Comparison of ENCODE assay signal across 12 mouse cellular contexts in genomic region chr7:135768064-135768463, GRCm38 (mm10). TPM values are rescaled to one million over a fixed set of nuclear protein-coding genes. Genes with fewer than 3 reads are reported as not detected.
DNase-seq lines count a peak whose midpoint lies in the region; ATAC-seq lines count a peak whose summit lies in the region.
"Had no signal": no experiment of that assay in that cellular context is flagged by ENCODE, and none has a peak within 500 bp of the region (broad histone marks: within the 10 kb centered on the region; RNA-seq: fewer than 3 reads in every experiment).

No protein-coding gene starts in this region.

- H3K27me3 ChIP-seq in forebrain, embryonic 12.5 days, result no peaks in the 10 kb centered on the region
- H3K27me3 ChIP-seq in forebrain, embryonic 14.5 days (replicated peaks; ENCODE audit: control insufficient read depth, insufficient read depth, low read length), result no peaks in the 10 kb centered on the region
- H3K27me3 ChIP-seq in hindbrain, embryonic 15.5 days, result no peaks in the 10 kb centered on the region
- H3K27me3 ChIP-seq in hindbrain, embryonic 11.5 days (ENCODE audit: control insufficient read depth, insufficient read depth, low read length), result no peaks in the 10 kb centered on the region
- 0 out of 2 replicates have a peak, but pooled peaks cover 4% of the 10 kb centered on the region for H3K27me3 ChIP-seq in neural tube, embryonic 13.5 days
- H3K27me3 ChIP-seq: embryonic facial prominence, embryonic 12.5 days; embryonic facial prominence, embryonic 15.5 days had no signal

- H3K4me2 ChIP-seq in forebrain, embryonic 12.5 days, result no peak overlapping the region
- no peak overlapping the region for H3K4me2 ChIP-seq in forebrain, embryonic 14.5 days (ENCODE audit: low read length)
- no peak overlapping the region for H3K4me2 ChIP-seq in hindbrain, embryonic 15.5 days
- H3K4me2 ChIP-seq in hindbrain, embryonic 11.5 days (replicated peaks; ENCODE audit: low read depth, low read length), result no peak overlapping the region
- H3K4me2 ChIP-seq in neural tube, embryonic 13.5 days, result no peak overlapping the region
- H3K4me2 ChIP-seq: embryonic facial prominence, embryonic 12.5 days; embryonic facial prominence, embryonic 15.5 days; heart, embryonic 11.5 days had no signal

- no peak overlapping the region for H3K4me3 ChIP-seq in forebrain, embryonic 12.5 days (replicated peaks)
- H3K4me3 ChIP-seq in forebrain, embryonic 14.5 days (ENCODE audit: low read depth, low read length), result no peak overlapping the region
- no peak overlapping the region for H3K4me3 ChIP-seq in hindbrain, embryonic 15.5 days
- no peak overlapping the region for H3K4me3 ChIP-seq in hindbrain, embryonic 11.5 days (ENCODE audit: low read depth, low read length)
- no peak overlapping the region for H3K4me3 ChIP-seq in neural tube, embryonic 13.5 days
- H3K4me3 ChIP-seq: embryonic facial prominence, embryonic 12.5 days; embryonic facial prominence, embryonic 15.5 days; gastrocnemius, adult 2 months had no signal

- no peak for DNase-seq in forebrain, embryonic 14.5 days (ENCODE audit: low spot score)
- no peak for DNase-seq in hindbrain, embryonic 11.5 days (ENCODE audit: low spot score)
- no peak for DNase-seq in neural tube, embryonic 10.5 days (ENCODE audit: extremely low spot score, low spot score)
- no peak for DNase-seq in left cerebral cortex, postnatal 10 days (ENCODE audit: extremely low spot score in 1 of 2, low spot score in 2 of 2)

- ATAC-seq in forebrain, embryonic 12.5 days (ENCODE audit: low FRiP score), result peak; percentile 44; the same call in 1 of the 2 replicates
- no peak for ATAC-seq in forebrain, embryonic 14.5 days
- no peak; the same call in 1 of the 2 replicates for ATAC-seq in hindbrain, embryonic 15.5 days (ENCODE audit: low FRiP score, low read depth)
- ATAC-seq in hindbrain, embryonic 11.5 days (ENCODE audit: low FRiP score), result no peak
- ATAC-seq in neural tube, embryonic 13.5 days (ENCODE audit: low read depth), result 0 out of 2 replicates have a peak, but pooled peaks have one; percentile 48

- H3K9ac ChIP-seq in forebrain, embryonic 12.5 days, result no peak overlapping the region
- H3K9ac ChIP-seq in forebrain, embryonic 14.5 days (ENCODE audit: low read length), result no peak overlapping the region
- H3K9ac ChIP-seq in hindbrain, embryonic 15.5 days, result no peak overlapping the region
- no peak overlapping the region for H3K9ac ChIP-seq in hindbrain, embryonic 11.5 days (ENCODE audit: low read depth, low read length)
- no peak overlapping the region for H3K9ac ChIP-seq in neural tube, embryonic 13.5 days
- H3K9ac ChIP-seq: embryonic facial prominence, embryonic 12.5 days; embryonic facial prominence, embryonic 15.5 days had no signal

- no peaks in the 10 kb centered on the region for H3K9me3 ChIP-seq in forebrain, embryonic 12.5 days
- no peaks in the 10 kb centered on the region for H3K9me3 ChIP-seq in forebrain, embryonic 14.5 days (replicated peaks; ENCODE audit: control insufficient read depth, low read length)
- H3K9me3 ChIP-seq in hindbrain, embryonic 15.5 days, result no peaks in the 10 kb centered on the region
- H3K9me3 ChIP-seq in hindbrain, embryonic 11.5 days (ENCODE audit: control insufficient read depth, low read length), result no peaks in the 10 kb centered on the region
- H3K9me3 ChIP-seq in neural tube, embryonic 13.5 days, result no peaks in the 10 kb centered on the region
- H3K9me3 ChIP-seq: embryonic facial prominence, embryonic 12.5 days; embryonic facial prominence, embryonic 15.5 days; G1E had no signal

- H3K27ac ChIP-seq in forebrain, embryonic 12.5 days, result no peak overlapping the region
- H3K27ac ChIP-seq in forebrain, embryonic 14.5 days (ENCODE audit: low read depth, low read length), result no peak overlapping the region
- peak overlapping the region; percentile 36; the same call in 1 of the 2 replicates for H3K27ac ChIP-seq in hindbrain, embryonic 15.5 days (replicated peaks)
- H3K27ac ChIP-seq in hindbrain, embryonic 11.5 days (ENCODE audit: low read depth, low read length), result no peak overlapping the region
- H3K27ac ChIP-seq in neural tube, embryonic 13.5 days (replicated peaks), result peak overlapping the region; percentile 73
- H3K27ac ChIP-seq: embryonic facial prominence, embryonic 12.5 days; embryonic facial prominence, embryonic 15.5 days; gastrocnemius, adult 2 months had no signal

- no peaks in the 10 kb centered on the region for H3K36me3 ChIP-seq in forebrain, embryonic 12.5 days (replicated peaks)
- H3K36me3 ChIP-seq in forebrain, embryonic 14.5 days (ENCODE audit: control insufficient read depth, insufficient read depth, low read length), result no peaks in the 10 kb centered on the region
- H3K36me3 ChIP-seq in hindbrain, embryonic 15.5 days, result no peaks in the 10 kb centered on the region
- H3K36me3 ChIP-seq in hindbrain, embryonic 11.5 days (ENCODE audit: control insufficient read depth, insufficient read depth, low read length), result no peaks in the 10 kb centered on the region
- no peaks in the 10 kb centered on the region for H3K36me3 ChIP-seq in neural tube, embryonic 13.5 days
- H3K36me3 ChIP-seq: embryonic facial prominence, embryonic 12.5 days; embryonic facial prominence, embryonic 15.5 days; G1E had no signal

- intact Hi-C loops in left cerebral cortex, postnatal 10 days (cut with DNase I), result no loop called here

- H3K4me1 ChIP-seq in forebrain, embryonic 12.5 days, result no peaks in the 10 kb centered on the region
- H3K4me1 ChIP-seq in forebrain, embryonic 14.5 days (ENCODE audit: control insufficient read depth, insufficient read depth, low read length), result peaks cover 5% of the 10 kb centered on the region
- H3K4me1 ChIP-seq in hindbrain, embryonic 15.5 days (replicated peaks), result peaks cover 16% of the 10 kb centered on the region
- no peaks in the 10 kb centered on the region for H3K4me1 ChIP-seq in hindbrain, embryonic 11.5 days (replicated peaks; ENCODE audit: control insufficient read depth, insufficient read depth, low read length)
- peaks cover 30% of the 10 kb centered on the region for H3K4me1 ChIP-seq in neural tube, embryonic 13.5 days (replicated peaks)

- 83% methylated on average over 11 of the region's 11 CpGs for WGBS in forebrain, embryonic 12.5 days
- 65% methylated on average over 11 of the region's 11 CpGs for WGBS in forebrain, embryonic 14.5 days
- WGBS in hindbrain, embryonic 15.5 days, result 68% methylated on average over 11 of the region's 11 CpGs
- 81% methylated on average over 11 of the region's 11 CpGs for WGBS in hindbrain, embryonic 11.5 days
- WGBS in neural tube, embryonic 13.5 days, result 60% methylated on average over 11 of the region's 11 CpGs

RNA-seq across cellular contexts. Expression of gene Mki67, which starts 51.9 kb away (rescaled TPM):
- 63.2 and 67.6 TPM in 2 replicates for polyA plus RNA-seq in forebrain, embryonic 12.5 days (2016; fragmentation: Nextera tagmentation; extraction: Ambion mirVana)
- 22.9 and 28.8 TPM in 2 replicates for polyA plus RNA-seq in forebrain, embryonic 14.5 days (2014; fragmentation: Nextera tagmentation; extraction: Ambion mirVana)
- 6.4 and 10.0 TPM in 2 replicates for polyA plus RNA-seq in hindbrain, embryonic 15.5 days (2015; fragmentation: Nextera tagmentation; extraction: Ambion mirVana)
- polyA plus RNA-seq in hindbrain, embryonic 11.5 days (2014; fragmentation: Nextera tagmentation; extraction: Ambion mirVana), result 49.7 and 57.5 TPM in 2 replicates
- polyA plus RNA-seq in neural tube, embryonic 13.5 days (2015; fragmentation: Nextera tagmentation; extraction: Ambion mirVana), result 5.9 and 8.8 TPM in 2 replicates
- 1 to 10 TPM; 5.8 to 5.9 TPM for total RNA-seq in left cerebral cortex, postnatal 10 days (2021)

Comparison
In these comparisons a context has a peak if more than half of its experiments do, and no peak if none do; other contexts are left out.
1. ATAC-seq: peak in forebrain, embryonic 12.5 days (single experiment) and neural tube, embryonic 13.5 days (single experiment); none in forebrain, embryonic 14.5 days (single experiment), hindbrain, embryonic 15.5 days (single experiment) and hindbrain, embryonic 11.5 days (single experiment).
2. H3K27ac ChIP-seq: peak in hindbrain, embryonic 15.5 days (single experiment) and neural tube, embryonic 13.5 days (single experiment); none in forebrain, embryonic 12.5 days (single experiment), forebrain, embryonic 14.5 days (single experiment) and hindbrain, embryonic 11.5 days (single experiment).